Mouse (Mus musculus) liver, adult 2 months (tissue): ENCODE data around the gene Pappa.

Experiments used
- CTCF ChIP-seq: fragments of 200-500 bp; IDR thresholded peaks from 2 replicates; pipeline ENCODE4 v1.5.1; 2011; ENCODE audit warnings: low read depth, low read length, control low read depth
- POLR2A ChIP-seq: fragments of 200-500 bp; IDR thresholded peaks from 2 replicates; pipeline ENCODE4 v1.6.1; 2011; ENCODE audit warnings: low read length, control low read depth; ENCODE audit not compliant: insufficient read depth; ENCODE audit errors: extremely low read depth

DNA sequence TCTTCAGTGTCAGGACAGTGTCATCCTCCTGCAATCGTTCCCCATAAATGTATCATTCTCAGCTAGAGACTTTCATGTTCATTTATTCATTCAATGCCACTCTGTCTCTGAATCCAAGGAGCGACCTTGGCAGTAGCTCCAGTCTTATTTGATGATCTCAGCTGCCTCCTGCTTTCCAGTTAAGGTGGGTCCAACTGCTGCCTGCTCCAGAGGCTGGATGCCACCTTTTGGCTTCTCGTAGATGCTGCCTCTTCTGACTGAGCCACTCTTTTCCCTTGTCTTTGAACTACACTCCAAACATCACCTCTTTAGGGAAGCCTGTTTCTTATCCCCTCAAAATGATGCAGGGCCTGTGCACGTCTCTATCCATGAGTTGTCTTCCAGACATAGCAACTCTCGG lies 278.3 kb downstream of the Pappa start:
- TF ChIP-seq CTCF (no peak), POLR2A (no peak)
